Mouse (Mus musculus): ENCODE data around the gene Prkg1. TPM values are rescaled to one million over a fixed set of nuclear protein-coding genes. Genes with fewer than 3 reads are reported as not detected.

The Prkg1 gene
- total RNA-seq, 2 experiments from 2014 or later = not detected

GRCm38 (mm10) chr19:31650452-31650851 lies 114.4 kb downstream of the Prkg1 start:
- ATAC-seq (replicated peaks; ENCODE audit: low FRiP score, poor library complexity, severe bottlenecking) = no peak

DNA sequence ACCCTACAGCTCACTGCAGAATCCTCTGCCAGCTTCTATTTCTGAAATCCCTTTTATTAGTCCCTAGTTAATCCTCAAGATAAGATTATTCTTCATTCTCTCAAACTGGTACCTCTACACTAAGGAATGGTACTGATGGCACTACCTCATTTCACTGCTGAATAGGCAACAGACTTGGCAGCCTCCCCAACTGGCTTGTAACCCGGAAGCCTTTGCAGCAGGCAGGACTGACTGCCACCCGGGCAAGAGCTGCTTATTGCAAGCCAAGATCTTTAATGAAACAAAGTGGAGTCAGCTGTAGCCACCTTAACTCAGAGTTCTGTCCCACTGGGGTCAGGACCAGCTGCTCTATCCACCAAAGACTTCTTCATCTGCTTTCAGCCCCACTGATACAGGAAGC lies 117.3 kb downstream of the Prkg1 start:
- ATAC-seq (replicated peaks; ENCODE audit: low FRiP score, poor library complexity, severe bottlenecking) = no peak

GRCm38 (mm10) chr19:31630899-31631869 lies 133.6 kb downstream of the Prkg1 start:
- no peak for ATAC-seq (replicated peaks; ENCODE audit: low FRiP score, poor library complexity, severe bottlenecking)

GRCm38 (mm10) chr19:31621716-31622115 lies 143.1 kb downstream of the Prkg1 start:
- ATAC-seq (replicated peaks; ENCODE audit: low FRiP score, poor library complexity, severe bottlenecking) = no peak

GRCm38 (mm10) chr19:31616830-31617229 lies 148.0 kb downstream of the Prkg1 start:
- ATAC-seq (replicated peaks; ENCODE audit: low FRiP score, poor library complexity, severe bottlenecking) = no peak

DNA sequence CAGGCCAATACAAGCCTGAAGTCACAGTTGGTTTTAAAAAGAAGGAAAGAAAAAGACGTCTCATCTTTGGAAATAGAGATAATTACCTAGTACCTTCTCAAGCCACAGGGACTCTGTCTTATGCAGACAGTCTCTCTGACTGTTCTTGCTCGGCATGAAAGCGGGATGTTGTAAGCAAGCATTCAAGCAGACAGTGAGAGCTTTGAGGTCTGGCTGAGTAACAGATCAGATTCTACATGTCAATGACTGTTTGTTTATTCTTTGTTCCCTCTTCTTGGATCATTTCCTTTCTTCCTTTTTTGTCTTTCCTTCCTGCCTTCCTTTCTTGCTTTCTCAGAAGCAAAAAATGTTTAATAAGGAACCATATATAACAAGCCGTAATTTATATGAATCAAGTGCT lies 148.7 kb downstream of the Prkg1 start:
- no peak for ATAC-seq (replicated peaks; ENCODE audit: low FRiP score, poor library complexity, severe bottlenecking)

DNA sequence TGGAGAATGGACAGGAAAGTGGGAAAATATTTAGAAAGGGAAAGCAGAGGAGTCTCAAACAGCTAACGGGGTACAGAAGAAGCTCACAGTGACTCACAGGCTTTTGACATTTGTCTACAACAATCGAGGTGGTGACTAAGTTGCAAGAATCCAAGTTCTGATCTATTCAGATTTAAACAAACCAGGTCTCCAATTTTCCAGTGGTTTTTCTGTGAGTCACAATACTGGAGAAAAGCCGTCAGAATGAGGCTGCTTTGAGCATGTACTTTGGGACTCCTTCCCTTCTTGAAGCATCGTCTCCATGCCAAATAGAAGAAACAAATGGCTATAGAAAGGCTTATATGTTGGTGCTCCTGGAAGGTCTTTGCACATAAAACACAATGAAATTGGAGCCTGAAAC lies 151.7 kb downstream of the Prkg1 start:
- ATAC-seq (replicated peaks; ENCODE audit: low FRiP score, poor library complexity, severe bottlenecking) = no peak

DNA sequence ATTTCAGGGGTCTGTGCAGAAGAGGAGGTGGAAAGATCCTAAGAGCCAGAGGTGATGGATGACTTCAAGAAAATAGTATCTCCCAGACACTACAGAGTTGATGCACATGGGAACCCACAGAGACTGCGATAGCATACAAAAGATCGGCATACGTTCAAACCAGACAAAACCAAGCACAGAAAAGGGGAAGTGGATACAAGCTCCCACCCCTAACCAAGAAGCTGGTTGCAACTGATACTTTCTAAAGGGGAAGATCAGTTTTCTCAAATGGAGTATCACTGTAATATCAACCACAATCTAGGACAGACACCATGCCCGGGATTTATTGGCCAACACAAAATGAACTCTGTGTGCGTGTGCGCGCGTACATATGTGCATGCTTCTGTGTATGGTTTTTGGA lies 162.3 kb downstream of the Prkg1 start:
- no peak for ATAC-seq (replicated peaks; ENCODE audit: low FRiP score, poor library complexity, severe bottlenecking)

DNA sequence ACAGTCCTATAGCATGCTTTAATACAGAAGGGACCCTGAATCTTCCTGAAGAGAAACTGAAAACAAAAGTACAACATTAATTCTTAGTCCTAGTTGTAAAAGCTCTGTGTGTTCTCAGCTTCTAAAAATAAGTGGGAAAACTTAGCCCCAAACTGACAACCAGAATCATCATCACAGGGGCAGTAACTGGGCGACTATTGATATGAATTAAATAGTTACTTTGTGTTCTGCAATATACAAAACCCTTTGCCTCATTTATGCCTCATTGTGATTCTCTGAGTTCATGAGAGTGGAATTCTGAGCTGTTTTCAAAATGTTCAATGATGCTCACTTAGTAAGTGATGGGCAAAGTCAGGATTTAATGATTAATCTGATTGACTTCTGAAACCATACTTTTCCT lies 170.8 kb downstream of the Prkg1 start:
- ATAC-seq (replicated peaks; ENCODE audit: low FRiP score, poor library complexity, severe bottlenecking) = no peak

GRCm38 (mm10) chr19:31590701-31591100 lies 174.1 kb downstream of the Prkg1 start:
- ATAC-seq (replicated peaks; ENCODE audit: low FRiP score, poor library complexity, severe bottlenecking) = no peak

- no peak for ATAC-seq (replicated peaks; ENCODE audit: low FRiP score, poor library complexity, severe bottlenecking)
Measured at GRCm38 (mm10) chr19:31577092-31577491, 187.7 kb downstream of the Prkg1 start.

DNA sequence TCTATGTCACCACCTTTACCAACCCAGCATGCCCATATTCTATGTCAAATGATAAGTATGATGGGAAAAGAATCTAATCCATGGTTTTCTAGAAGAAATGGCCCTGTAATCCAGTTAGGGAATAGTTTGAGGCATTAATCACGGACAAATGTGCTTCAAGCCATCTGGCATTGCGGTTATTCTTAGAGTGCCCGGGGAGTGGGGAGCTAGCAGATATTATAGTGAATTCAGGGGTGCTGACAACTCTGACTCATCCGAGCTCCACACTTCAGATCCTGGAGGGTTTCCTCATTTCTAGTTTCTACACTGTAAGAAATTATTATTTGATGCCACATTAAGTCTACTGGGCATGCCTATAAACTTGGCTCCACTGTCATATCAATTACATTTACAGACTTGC lies 200.5 kb downstream of the Prkg1 start:
- no peak for ATAC-seq (replicated peaks; ENCODE audit: low FRiP score, poor library complexity, severe bottlenecking)

- no peak for ATAC-seq (replicated peaks; ENCODE audit: low FRiP score, poor library complexity, severe bottlenecking)
Measured at GRCm38 (mm10) chr19:31546063-31546462, 218.8 kb downstream of the Prkg1 start.

DNA sequence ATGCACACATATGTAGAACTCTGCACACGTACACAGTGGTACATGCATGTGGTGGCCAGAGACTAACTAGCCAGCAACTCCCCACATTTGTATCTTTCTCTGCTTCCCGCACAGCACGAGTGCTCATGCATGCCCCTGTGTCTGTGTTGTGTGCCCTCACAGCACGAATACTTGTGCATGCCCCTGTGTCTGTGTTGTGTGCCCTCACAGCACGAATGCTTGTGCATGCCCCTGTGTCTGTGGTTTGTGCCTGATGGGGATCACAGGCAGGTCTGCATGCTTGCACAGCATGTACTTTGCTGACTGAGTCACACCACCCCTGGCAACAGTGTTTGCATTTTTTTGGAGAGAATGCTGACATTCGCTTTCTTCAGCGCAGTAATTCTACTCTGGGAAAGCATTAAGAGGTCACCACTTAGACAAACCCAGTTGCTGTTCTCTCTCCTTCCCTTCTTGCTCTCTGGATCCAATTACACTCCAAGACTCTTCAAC lies 233.5 kb downstream of the Prkg1 start:
- no peak for ATAC-seq (replicated peaks; ENCODE audit: low FRiP score, poor library complexity, severe bottlenecking)

DNA sequence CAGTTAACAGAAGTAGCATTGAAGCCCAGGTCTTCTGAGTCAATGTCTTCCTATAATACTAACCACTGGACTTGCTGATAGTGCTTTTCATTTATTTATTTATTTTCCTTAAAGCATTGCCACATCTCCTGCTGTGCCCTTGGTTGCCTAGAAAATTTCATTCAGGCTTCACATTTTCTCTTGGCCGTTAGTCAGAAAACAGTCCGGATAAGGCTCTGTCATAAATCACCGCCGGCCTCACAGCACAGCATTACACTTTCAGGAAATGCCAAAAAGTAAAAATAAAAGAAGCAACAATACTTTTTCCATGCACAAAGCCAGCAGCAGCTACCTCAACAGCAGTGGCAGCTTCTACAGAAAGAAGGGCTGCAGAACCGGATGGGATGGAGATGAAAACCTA lies 234.2 kb downstream of the Prkg1 start:
- no peak for ATAC-seq (replicated peaks; ENCODE audit: low FRiP score, poor library complexity, severe bottlenecking)

- no peak for ATAC-seq (replicated peaks; ENCODE audit: low FRiP score, poor library complexity, severe bottlenecking)
Measured at GRCm38 (mm10) chr19:31529890-31530289, 234.9 kb downstream of the Prkg1 start.

DNA sequence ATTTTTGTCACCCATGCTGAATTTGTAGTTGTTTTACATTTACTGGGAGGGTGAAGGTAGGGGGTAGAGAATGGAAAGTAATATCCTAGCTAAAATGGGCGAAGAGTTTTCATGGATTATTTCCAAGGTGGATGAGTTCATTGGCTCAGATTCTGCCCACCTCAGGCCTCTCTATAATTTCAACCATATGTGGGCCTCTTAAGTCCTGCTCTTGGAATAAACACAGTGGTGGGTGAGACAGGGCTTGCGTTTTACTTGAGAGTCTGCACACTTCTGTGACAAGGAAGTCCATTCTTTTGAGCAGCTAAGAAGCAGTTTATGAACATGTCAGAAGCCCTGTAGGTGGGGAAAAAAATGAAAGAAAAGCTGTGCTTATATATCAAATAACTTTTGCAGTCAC lies 250.3 kb downstream of the Prkg1 start:
- ATAC-seq (replicated peaks; ENCODE audit: low FRiP score, poor library complexity, severe bottlenecking) = no peak

DNA sequence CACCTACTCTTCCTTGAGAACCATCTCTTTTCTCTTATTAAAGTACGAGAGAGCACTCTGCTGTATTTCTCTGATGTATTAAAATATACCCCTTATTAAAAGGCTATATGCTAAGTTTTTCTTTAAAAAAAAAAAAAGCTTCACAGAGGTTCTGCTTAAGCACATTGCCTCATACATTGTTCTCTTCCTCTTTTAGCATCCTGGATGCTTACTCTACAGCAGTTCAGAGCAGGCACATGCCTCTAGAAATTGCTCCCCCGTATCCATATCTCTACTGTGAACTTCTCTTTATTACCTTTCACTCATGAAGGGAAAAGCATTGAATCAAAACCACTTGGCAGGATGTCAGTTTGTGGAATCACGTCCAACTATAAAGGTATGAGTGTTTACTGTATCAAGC lies 257.0 kb downstream of the Prkg1 start:
- no peak for ATAC-seq (replicated peaks; ENCODE audit: low FRiP score, poor library complexity, severe bottlenecking)

DNA sequence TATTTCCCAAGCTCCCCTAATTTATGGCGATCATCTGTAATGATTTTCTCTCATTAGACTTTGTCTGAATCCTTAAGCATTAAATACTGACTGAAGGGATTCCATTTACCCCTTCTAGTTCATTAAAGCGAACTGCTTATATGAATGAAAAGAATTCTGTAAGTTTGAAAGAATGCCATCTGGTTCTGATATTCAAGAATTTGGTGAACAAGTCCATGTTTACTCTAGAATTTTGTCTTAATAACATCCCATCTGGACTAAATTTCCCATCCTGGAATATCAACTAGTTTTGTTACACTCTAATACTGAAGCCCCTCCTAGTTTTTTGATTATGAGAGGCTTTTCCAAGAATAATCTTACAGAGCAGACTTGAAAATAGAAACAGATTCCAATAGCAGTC lies 258.5 kb downstream of the Prkg1 start:
- ATAC-seq (replicated peaks; ENCODE audit: low FRiP score, poor library complexity, severe bottlenecking) = no peak

GRCm38 (mm10) chr19:31505041-31505440 lies 259.8 kb downstream of the Prkg1 start:
- ATAC-seq (replicated peaks; ENCODE audit: low FRiP score, poor library complexity, severe bottlenecking) = no peak

DNA sequence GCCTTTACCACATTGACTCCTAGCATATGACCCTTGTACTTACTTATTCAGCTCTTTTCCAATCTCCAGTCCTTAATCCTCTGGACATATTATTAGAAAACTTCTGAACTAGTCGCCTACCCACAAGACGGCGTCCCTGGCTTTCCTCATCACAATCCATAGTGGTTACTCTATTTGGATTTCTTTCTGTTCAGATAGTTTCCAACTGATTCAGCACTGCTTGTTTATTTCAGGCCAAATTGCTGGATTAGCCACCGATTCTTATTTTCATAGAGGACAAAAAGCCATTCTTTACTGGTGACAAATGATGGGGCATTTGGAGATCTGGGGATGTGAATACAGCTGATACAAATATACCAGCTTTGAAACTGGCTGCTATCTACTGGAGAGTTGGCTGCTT lies 267.4 kb downstream of the Prkg1 start:
- no peak for ATAC-seq (replicated peaks; ENCODE audit: low FRiP score, poor library complexity, severe bottlenecking)

DNA sequence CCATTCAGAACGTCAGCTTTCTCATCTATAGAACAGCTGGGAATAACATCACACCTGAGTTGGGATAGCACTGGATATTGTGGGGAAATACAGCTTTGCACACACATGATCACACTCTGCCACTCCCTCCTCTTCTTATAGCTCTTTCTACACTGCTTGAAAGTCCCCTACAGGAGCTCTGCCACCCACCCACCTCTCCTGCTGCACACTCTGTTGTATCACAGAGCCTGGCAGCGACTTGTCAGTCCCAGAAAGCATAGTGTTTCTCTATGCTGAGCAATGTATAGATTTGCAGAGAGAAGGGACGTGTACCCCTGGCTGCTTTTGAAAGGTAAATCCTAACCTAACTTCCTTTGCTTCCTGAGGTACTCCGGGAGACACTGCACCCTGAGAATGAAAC lies 275.2 kb downstream of the Prkg1 start:
- no peak for ATAC-seq (replicated peaks; ENCODE audit: low FRiP score, poor library complexity, severe bottlenecking)
